Mouse (Mus musculus) monocyte, adult 2 months (primary cell): ENCODE measurements around the gene Setd3.
"Not testable (repeated sequence)": the region's sequence is repeated elsewhere in the genome, so short reads cannot be mapped to it uniquely, and the experiment has no call there.

Experiments
- DNase-seq, 2 experiments: peaks; one replicate each; pipeline ENCODE4 v3.0.0; 2022; ENCODE audit warnings: low spot score in 2 of 2, low read depth in 1 of 2

Gene Setd3

GRCm38 (mm10) chr12:108145198-108145597, 33.9 kb downstream of the Setd3 start:
- DNase-seq = no peak

DNA sequence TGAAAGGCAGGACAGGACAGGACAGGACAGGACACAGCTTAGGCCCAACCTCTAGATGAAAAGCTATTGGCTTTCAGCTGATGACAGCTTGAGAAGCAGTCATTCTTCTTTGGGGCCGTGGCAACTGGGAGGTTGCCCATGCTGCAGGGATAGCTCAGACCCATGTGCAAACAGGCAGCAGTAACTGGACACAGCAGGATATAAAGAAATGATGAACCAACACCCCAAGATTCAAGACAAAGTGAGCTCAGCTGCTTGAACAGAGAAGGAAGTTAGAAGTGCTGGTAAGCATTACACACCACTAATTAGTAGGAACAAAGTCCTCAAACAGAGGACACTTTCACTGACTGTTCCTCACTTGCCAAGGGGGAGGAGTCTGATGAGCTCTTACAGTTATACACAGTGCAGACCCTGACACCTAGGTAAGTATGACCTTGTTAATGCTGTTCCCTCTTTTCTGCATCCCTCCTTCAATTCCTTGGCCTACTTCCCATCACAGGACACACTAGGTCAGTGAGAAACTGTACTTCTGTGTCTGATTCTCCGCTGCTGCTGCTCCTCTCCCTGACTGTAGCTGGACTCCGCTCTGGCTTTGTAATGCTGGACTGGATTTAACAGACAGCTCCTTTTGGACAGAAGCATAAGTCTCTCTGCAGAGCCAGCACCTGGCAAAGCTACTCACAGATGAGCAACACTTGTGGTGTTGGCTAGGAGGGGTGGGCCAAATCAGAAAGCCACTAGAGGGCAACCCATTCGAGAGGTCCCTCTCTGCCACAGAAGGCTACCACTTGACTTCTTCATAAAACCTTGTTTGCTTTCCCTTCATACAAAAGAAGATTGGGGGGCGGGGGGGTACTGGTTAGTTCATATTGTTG, 35.3 kb downstream of the Setd3 start:
- no peak for DNase-seq

DNA sequence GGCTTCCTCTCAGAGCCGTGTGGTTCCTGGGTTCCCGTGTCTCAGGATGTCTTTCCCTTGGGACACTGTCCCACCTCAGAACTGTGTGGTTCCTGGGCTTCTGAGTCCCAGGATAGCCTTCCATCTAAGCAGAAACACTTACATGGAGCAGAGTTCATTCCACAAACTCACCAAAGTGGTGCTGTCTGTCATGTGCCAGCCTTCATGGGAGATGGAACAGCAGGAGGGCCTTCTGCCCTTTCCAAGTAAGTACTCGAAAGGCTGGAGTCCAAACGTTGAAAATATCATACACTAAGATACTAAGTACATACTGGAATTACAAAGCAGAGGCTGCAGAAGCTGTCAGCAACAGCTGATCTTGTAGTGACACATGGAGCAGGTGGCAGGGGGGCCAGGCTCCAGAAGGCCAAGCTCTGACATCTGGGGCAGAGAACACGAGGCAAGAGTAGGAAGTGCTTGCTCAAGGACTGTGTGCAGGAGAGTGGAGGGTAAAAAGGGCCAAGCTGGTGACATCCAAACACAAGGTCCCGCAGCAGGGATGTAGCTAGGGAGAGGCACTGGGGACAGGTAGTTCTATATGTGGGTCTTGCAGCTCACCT, 43.4 kb downstream of the Setd3 start:
- DNase-seq = no peak

DNA sequence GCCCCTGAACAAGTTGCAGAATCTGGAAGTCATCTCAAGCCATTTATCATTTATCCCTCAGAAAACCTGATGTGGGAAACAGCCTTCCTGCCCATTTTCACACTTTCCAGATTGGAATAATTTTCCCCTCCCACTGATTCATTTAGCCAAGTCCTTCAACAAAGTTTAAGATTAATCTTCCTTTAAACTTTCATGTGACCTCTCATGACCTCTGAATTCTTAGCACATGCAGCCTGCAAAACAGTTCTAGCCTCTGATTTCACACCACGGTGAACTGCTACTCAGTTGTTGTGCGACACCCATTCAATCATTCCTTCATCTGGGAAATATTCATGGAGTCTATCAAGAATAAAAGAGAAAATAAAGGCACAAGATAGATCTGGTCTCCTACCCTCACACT, 45.9 kb downstream of the Setd3 start:
- DNase-seq = no peak

- DNase-seq = no peak
Observed at GRCm38 (mm10) chr12:108132450-108133070, 46.6 kb downstream of the Setd3 start.

- no peak for DNase-seq
Observed at GRCm38 (mm10) chr12:108121288-108121687, 57.8 kb downstream of the Setd3 start.

- no peak for DNase-seq
Observed at GRCm38 (mm10) chr12:108120434-108120833, 58.7 kb downstream of the Setd3 start.

DNA sequence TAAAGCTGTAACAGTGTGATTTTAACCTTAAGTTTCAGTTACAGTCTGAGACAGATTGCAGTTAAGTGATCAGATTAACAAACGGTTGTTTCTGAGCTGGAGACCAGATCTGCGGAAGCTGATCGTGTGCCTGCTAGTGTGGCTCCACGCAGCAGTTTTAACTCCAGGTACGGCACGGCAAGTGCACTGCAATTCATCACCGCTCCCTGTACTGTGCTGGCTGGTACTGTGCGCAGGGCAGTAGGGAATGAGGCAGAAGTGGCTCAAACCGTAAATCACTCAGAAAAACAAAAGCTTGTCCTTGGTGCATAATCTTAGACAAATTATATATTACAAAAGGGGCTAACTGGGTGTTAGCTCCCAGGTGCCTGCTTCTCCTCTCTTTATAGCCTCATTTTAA, 59.2 kb downstream of the Setd3 start:
- no peak for DNase-seq

DNA sequence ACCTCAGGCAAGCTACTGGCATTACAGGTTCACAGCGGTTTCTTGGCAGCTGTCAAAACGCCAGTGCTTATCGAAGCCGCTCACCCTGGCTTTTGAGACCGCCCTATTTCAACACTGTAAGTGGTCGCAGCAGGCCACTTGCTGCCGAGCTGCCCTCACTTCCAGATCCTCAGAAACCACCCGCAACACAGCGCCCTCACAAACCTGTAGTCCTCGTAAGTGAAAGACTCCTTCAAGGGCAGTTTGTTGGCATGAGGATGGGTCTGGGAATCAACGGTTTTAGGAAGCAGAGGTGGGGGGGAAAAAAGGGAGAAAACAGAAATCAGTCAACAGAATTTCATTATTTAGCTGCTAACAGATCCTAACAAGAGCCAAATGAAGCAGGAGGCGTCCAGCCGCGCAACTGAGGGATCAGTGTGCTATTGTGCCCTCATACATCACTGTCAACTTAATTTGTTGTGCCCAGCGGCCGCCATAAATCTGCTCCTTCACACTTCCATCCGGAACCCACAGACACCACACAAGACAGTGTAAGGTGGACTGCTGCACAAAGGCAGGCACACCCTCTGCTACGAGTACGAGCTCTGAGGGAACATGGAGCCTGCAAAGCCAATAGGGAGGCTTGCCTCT, 60.1 kb downstream of the Setd3 start:
- no peak for DNase-seq

- DNase-seq = no peak
Observed at GRCm38 (mm10) chr12:108118503-108118901, 60.6 kb downstream of the Setd3 start.

DNA sequence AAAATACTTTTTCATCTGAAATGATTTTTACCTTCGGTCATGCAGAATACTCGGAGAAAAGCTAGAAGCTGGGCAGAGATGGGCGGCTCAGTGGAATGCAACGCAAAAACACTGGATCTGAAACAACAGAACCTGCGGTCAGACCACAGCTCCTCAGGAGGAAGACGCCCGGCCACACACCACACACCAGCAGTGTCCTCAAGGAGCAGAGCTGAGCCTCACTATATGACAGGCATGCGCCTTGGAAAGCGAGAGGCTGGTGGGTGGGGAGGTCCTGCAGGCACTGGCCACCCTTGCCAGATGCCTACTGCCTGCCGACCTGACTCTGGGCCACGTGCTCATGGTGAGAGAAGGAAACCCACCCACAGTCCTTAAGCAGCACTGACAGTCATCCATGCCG, 67.9 kb downstream of the Setd3 start:
- no peak for DNase-seq

GRCm38 (mm10) chr12:108110674-108111073, 68.4 kb downstream of the Setd3 start:
- no peak for DNase-seq

DNA sequence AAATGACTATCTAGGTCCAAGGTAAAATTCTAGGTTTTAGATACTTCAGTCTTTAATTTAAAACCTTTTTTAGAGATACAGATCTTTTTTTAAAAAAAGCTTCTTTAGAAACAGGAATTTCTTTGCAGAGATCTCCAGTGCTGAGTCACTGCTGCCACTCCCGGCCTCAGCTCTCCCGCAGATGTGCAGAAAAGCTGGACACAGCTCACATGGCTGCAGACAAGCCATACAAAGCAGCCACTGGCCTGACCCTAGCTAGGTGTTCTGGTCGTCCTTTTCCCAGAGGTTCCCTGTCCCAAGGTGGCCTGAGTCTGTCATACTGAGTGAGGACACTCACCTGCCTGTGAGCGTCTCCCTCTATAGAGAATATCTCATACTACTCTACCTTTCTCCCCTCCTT, 69.4 kb downstream of the Setd3 start:
- no peak for DNase-seq

DNA sequence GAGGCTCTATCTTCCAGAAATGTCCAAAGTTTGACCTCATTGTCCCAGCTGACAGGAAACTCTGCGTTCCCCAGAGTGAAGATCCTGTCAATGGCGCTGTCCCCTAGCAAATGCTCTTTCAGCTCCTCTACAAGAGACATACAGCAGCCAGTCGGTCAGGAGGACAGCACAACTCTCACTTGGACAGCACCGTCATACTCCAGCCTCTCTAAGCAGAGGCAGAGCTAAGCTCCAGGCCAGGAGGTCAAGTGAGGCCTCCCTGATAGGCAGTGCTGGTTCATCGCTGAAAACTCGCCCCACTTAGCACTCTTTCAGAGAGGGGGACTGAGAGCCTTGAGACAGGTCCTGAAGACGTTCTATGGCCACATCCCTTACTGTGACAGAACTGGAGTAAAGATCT, 70.5 kb downstream of the Setd3 start:
- not testable (repeated sequence) for DNase-seq

DNA sequence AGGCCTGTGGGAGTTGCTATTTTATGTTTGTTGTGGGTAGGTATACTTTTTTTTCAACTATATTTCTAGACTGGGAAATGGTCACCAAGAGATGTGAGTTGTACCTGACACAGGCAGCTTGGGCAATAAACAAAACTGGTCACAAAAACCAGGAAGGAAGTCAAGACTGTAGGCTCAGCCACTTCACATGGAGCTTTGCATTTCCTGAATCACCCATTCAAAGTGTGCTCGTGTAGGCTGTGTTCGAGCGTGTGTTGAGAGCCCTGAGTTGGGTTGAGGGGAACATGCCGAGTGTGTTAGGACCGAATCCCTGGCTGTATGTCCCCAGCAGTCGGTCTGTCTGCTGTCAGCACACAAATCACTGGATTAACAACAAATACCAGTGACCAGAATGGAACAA, 75.8 kb downstream of the Setd3 start:
- no peak for DNase-seq

DNA sequence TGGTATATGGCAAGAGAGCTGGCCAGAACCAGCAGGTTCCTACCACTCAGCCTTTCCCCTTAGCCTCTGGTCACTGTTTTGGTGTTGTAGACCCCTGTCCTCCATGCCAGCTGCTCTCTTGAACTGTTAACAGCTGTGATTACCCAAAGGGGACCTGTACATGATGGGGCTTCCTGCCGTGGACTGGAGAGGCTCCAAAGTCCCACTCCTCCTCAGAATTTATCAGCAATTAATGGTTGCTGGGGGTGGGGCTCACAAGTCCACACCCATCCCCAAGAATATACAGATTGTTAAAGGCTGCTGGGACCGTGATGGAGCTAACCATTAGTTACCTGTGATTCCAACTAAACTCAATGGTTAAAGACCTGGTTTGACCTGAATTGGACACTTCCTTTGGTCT, 77.0 kb downstream of the Setd3 start:
- no peak for DNase-seq

GRCm38 (mm10) chr12:108100181-108100580, 78.9 kb downstream of the Setd3 start:
- no peak for DNase-seq

GRCm38 (mm10) chr12:108098201-108098980, 80.7 kb downstream of the Setd3 start:
- DNase-seq = no peak

DNA sequence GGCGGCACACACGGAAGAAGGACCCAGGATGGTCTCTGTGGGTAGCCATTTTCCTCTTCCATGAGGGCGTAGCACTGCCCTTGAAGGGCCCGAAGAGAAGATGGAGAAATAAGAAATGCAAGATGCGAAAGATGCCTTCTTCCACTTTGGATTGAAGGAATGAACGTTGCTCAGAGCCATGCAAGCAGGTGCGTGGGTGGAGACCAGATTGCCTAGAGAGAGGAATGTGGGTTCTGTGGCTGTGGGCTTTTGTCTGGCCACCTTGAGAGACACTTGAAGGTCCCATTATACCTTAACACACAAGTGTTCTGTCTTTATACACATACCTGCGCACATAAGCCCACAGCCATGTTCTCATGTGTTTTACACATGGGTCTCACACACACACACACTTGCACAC, 81.5 kb downstream of the Setd3 start:
- no peak for DNase-seq

DNA sequence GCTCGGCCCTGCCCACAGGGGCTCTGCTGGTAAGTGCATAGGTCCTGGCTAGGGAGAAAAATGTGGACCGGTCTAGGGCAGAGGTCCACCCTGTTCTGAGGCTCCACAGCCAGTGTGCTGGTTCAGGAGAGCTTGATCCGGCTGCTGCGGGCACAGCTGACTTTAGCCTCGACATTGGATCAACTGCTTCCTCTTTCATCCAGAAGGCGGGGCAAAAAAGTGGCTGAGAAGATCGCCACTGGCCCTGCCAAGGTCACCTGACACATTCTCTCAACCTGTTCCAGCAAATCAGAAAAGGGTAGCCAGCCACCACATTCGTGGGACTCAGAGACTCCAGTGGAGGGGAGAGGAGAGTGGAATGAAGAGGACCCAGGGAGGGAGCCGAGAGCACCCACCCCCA, 90.9 kb downstream of the Setd3 start:
- DNase-seq = no peak

DNA sequence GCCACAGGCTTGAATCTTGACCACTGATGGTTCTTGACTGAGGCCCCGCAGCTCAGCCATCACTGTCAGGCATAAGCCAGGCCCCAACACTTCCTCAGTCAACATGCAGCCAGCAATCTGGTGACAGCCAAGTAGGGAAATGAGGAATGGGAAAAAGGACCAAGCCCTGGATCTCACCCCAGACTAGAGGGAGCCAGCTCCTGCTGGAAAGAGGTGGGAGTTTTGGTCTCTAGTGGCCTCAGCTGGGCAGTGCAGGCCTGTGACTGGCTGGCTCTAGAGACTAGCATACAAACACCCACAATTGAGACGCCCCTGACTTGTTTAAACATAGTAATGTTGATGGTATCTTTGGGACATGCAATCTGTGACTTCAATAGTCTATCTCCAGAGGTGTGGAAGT, 91.6 kb downstream of the Setd3 start:
- DNase-seq = no peak
